18 mouse cellular contexts compared by ENCODE assay signal in the genomic region with DNA sequence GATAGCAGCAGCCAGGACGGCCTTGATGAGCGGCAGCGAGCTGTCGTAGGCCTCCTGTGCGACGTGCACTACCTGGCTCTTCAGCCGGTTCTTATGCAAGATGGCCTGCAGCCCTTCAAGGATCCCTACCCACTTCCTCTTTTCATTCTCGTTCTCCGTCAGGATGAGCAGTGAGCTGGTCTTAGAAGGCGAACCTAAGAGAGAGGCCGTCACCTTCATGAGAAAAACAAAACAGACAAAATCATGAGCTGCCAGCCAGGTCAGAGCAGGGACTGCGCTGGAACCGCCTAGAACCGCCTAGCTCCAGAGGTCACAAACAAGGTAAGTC.
"Had no signal": no experiment of that assay in that cellular context is flagged by ENCODE, and none has a peak within 500 bp of the region (broad histone marks: within the 10 kb centered on the region; RNA-seq: fewer than 3 reads in every experiment).

No protein-coding gene starts in this region.

- H3K4me3 ChIP-seq: limb, embryonic 12.5 days; liver, embryonic 13.5 days; lung, embryonic 15.5 days; megakaryocyte, embryonic 14.5 days; neural tube, embryonic 12.5 days; stomach, embryonic 15.5 days had no signal

- H3K9me3 ChIP-seq: limb, embryonic 12.5 days; liver, embryonic 13.5 days; lung, embryonic 15.5 days; megakaryocyte, embryonic 14.5 days; neural tube, embryonic 12.5 days; stomach, embryonic 15.5 days had no signal

- H3K4me1 ChIP-seq: limb, embryonic 12.5 days; liver, embryonic 13.5 days; lung, embryonic 15.5 days; neural tube, embryonic 12.5 days; stomach, embryonic 15.5 days had no signal

- DNase-seq: kidney, adult 2 months; kidney, postnatal 36 days; layer of hippocampus, adult 9-11 months; layer of hippocampus, postnatal 36 days; liver; liver, embryonic 13.5 days; liver, postnatal 0 days; lung, postnatal 36 days; right cerebral cortex, postnatal 4 days; spleen, adult 18-20 months; thymus, adult 2 months; thymus, postnatal 36 days had no signal

- H3K27me3 ChIP-seq: limb, embryonic 12.5 days; liver, embryonic 13.5 days; lung, embryonic 15.5 days; neural tube, embryonic 12.5 days; stomach, embryonic 15.5 days had no signal

- ATAC-seq: liver, postnatal 0 days; midbrain, embryonic 16.5 days had no signal
